Mouse (Mus musculus) megakaryocyte-erythroid progenitor cell, adult 5-6 weeks (primary cell): ENCODE data around the gene Ddx39. TPM values are rescaled to one million over a fixed set of nuclear protein-coding genes. Genes with fewer than 3 reads are reported as not detected.
A peak's percentile ranks its signal among the peaks of the same experiment; 100 is the strongest.

Experiments used
- ATAC-seq: replicated peaks from 2 replicates; pipeline ENCODE4 v1.8.0; 2016; ENCODE audit warnings: mild to moderate bottlenecking, inconsistent platforms; ENCODE audit not compliant: severe bottlenecking, poor library complexity, low FRiP score, low TSS enrichment
- total RNA-seq, 2 experiments: library from RNA; stranded (forward) in 1 of 2; stranded (reverse) in 1 of 2; fragments of 200-1000, 215-1000 nt in 1 of 2; fragments of >200 nt in 1 of 2; fragmentation: Nextera tagmentation in 1 of 2; gene quantifications; 2 replicates each; pipeline ENCODE4 v1.2.3; 2014 to 2017

Ddx39 gene
- total RNA-seq (2014; fragmentation: Nextera tagmentation): 205 and 224 TPM in 2 replicates
- total RNA-seq (2017): 154 and 213 TPM in 2 replicates

GRCm38 (mm10) chr8:83715031-83715690 is at the start of gene Ddx39:
Ddx39 (plus strand) TSS chr8:83715177.
- ATAC-seq: peak; percentile 97

DNA sequence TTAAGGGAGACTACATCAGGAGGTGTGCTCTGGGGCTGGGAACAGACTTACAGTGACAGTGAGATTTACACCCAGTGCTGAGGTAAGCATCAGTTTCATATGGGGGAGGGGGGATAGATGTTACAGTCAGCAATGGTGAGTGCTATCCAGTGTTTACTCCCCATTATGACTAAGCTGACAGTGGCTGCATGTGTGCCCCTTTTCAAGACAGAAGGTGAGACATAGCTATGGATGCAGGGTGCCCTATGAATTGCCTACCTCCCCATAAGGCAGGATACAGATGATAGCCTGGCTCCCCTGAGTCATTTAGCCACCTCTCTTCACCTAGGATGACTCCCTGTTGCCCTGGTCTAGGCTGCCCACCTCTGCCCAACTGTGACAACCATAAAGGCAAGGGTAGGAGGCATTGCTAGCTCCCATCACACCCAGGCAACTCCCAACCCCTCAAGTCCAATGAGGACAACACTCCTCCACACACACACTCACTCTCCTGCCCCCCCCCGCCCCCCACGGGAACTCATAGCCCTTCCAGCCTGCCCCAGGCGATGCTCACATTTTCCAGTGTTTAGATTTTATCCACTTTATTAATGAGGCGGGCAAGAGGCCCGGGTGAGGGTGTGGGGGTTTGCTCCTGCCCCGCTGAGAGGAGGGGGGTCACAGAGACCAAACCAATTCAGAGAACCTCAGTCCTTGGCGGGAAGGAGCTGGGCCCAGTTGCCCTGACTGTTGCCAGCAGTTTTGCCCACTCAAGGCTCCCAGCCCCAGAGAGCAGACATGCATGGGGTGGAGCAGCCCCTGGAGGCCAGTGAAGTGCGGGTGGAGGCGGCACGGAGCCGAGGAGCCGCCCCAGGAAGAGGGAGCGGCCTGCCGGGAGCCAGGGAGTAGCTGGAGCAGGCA is 48.8 kb upstream of the Ddx39 start, which contains the start of gene Ptger1:
Gene Ptger1, plus strand, starts transcription at position 710 of the 897 bp plus-strand sequence.
- ATAC-seq: no peak

DNA sequence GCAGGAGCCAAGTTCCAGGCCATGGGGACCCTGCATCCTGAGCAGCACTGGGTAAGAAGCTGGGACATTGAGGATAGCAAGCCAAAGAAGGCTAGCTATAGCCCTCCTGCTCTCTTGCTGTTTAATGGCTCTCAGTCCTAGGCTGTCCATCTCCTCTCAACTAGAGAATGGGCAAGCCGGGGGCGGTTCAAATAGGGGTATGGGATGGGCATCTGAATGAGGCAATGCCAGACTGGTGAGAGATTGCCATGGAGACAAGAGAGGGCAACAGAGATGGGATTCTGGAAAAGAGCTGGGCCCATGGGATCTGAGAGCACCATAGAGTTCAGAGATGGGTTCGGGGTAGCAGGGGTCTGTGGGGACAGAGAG is 48.1 kb upstream of the Ddx39 start:
- no peak for ATAC-seq

DNA sequence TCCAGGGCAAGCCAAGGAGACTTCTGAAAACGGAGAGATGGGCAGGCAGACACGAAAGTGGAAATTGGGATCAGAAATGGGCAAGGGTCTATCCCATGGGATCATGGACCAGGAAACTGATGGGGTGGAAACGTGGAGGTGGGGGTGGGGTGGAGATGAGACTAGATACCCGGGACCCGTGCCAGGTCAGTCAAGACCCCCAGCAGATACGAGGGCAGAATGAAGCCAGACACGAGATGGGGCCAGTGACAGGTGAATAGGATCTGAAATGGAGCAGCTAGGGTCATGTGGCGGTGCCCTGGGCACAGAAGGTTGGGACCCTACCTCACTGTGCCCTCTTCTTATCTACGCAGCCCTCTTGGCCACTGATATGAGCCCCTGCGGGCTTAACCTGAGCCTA is 47.5 kb upstream of the Ddx39 start:
- ATAC-seq: no peak

GRCm38 (mm10) chr8:83668010-83668916 is 46.7 kb upstream of the Ddx39 start:
- peak; percentile 19 for ATAC-seq

GRCm38 (mm10) chr8:83669013-83669412 is 46.0 kb upstream of the Ddx39 start:
- ATAC-seq: no peak

DNA sequence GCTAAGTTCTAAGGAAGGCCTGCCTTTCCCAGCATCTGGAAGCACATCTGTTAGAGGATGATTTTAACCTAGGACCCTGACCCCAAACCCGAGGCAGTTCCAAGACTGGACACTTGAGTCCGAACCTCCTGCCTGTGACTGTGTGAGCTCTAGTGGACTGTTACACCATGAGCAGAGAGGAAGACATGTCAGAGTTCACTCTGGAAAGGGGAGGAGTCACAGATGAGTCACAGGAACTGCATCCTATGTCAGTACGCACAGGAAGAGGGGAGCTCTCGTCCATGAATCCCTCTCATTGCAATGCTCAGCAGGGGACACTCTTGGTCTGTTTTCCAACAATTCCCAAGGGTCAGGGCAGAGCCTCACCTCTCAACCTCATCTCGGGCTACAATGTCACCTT is 42.0 kb upstream of the Ddx39 start:
- no peak for ATAC-seq

- no peak for ATAC-seq
Observed at GRCm38 (mm10) chr8:83674497-83674896, 40.5 kb upstream of the Ddx39 start.

GRCm38 (mm10) chr8:83679866-83680265 is 35.1 kb upstream of the Ddx39 start:
- ATAC-seq: no peak

DNA sequence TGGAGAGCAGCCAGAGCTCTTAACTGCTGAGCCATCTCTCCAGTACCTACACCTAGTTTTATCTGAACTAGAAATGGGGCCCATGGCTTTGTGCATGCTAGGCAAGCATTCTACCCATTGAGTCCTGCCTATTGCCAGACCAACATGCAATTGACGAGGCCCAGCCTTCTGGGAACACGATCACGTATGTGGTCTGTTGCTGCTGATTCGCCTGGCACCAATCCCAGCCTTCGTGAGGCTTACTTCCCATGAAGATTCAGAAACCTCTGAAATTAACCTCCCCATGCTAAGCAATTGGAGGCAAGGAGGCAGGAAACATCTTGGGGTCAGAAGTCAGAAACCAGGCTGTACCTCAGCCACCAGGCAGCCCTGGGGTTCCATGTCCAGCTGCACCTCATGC is 34.4 kb upstream of the Ddx39 start:
- ATAC-seq: no peak

GRCm38 (mm10) chr8:83681099-83681498 is 33.9 kb upstream of the Ddx39 start:
- ATAC-seq: no peak

GRCm38 (mm10) chr8:83684517-83684916 is 30.5 kb upstream of the Ddx39 start:
- no peak for ATAC-seq

- ATAC-seq: no peak
Observed at GRCm38 (mm10) chr8:83689264-83689663, 25.7 kb upstream of the Ddx39 start.

DNA sequence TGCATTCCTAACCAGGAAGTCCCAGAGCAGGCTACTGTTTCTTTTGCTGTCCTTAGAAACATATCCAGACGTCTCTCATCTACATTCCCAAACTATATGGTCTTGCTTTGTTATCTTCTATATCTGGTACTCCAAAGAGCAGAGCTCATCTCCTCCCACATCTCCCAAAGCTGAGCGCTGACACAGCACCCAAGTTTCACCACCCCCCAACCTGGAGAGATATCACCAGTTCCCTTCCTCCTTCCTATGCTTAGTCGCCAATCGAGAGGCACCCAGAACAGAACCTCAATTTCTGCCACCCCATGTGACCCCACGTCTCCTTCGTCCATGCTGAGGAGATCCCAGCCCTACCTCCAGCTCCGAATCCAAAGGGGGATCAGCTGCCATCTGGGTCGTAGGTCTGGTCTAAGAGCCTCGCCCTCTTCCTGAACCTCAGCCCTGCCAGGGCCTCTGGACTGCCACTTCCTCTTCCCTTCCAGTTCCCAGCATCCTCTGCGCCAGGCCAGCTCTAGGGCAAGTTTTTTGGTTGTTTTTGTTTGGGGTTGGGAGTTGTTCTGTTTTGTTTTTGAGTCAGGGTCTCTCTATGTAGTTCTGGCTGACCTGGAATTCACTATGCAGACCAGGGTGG is 21.3 kb upstream of the Ddx39 start:
- no peak for ATAC-seq

GRCm38 (mm10) chr8:83694369-83695160 is 20.4 kb upstream of the Ddx39 start:
- no peak for ATAC-seq

DNA sequence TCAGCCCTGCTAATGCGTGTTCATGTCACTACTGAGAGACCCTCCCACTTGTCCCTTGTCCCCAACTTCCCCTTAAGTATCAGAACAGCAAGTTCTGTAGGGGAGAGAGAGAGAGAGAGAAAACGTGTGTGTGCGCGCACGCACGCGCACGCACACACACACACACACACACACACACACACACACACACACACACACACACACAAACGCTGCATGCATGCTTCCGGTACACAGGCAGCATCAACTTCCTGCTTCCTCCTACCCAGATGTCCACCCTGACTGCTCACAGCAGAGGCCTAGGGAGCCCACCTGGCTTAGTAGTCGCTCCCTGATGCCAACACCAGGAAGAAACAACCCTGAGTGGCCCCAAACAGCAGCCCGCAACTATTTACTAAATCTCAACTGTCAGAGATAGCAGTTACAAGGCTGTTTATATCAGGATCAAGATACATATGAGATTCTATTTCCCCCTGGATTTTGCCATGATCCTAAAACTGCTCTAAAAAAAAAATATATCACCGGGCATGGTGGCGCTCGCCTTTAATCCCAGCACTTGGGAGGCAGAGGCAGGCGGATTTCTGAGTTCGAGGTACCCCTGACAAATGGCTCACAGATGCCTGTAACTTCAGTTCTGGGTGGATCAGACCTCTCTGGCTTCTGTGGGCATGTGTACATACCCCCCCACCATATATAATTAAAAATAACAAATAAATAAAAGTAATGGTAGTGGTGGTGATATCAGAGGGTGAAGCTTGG is 19.4 kb upstream of the Ddx39 start:
- ATAC-seq: no peak

DNA sequence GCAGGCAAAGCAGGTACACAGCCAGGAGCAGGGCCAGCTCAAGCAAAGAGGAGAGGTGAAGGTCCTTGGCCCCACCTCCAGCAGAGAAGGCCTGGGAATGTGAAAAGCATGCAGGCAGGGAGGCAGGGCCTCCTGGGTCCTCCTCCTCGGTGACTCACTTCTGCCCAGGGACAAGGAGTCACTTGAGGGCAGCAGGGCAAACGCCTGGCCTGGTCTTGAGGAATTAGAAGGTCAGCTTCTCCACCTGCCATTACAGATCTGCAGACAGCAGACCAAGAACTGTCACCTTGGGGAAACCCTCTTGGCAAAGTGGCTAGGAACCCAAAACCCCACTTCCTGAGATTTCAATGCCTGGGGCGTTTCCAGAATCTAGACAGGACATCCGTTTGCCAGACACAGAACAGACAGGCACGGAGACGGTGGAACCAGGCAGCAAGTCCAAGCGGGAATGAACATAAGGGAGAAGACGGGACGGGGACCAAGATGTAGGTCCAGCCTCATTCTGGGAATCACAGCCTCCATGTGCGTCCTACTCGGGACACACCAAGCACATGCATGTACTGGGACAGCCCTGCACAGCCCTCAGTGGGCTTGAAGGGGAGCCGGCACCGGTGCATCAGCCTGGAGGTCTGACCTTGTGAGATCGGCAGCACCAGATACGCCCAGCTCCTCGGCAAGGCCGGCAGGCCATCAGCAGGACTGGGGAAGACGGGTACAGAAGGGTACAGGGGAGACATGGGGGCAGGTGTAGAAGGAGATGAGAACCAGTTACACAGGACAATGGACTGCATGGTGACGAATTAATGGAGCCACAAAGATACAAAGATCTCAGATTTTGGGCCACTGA is 17.4 kb upstream of the Ddx39 start:
- ATAC-seq: 0 out of 2 replicates have a peak, but pooled peaks have one; percentile 5
